Mouse (Mus musculus) spleen, adult 2 months (tissue): ENCODE measurements around the gene Marcks. TPM values are rescaled to one million over a fixed set of nuclear protein-coding genes. Genes with fewer than 3 reads are reported as not detected.

Experiments
- DNase-seq, 2 experiments: peaks; one replicate each; pipeline versions ENCODE4 v3.0.0 to v3.0.0-alpha.2; 2012 to 2021; ENCODE audit warnings: low spot score in 2 of 2, low read depth in 1 of 2
- H3K27ac ChIP-seq: fragments of 200-500 bp; 2 replicates; pipeline ENCODE4 v1.5.1; 2012; ENCODE audit warnings: low read length, inconsistent platforms; ENCODE audit not compliant: insufficient read depth
- H3K27me3 ChIP-seq: fragments of 200-500 bp; 2 replicates; pipeline ENCODE4 v1.6.1; 2012; ENCODE audit warnings: mild to moderate bottlenecking, moderate library complexity, low read length, inconsistent platforms; ENCODE audit not compliant: control insufficient read depth, insufficient read depth
- H3K36me3 ChIP-seq: fragments of 200-500 bp; 2 replicates; pipeline ENCODE4 v1.6.1; 2012; ENCODE audit warnings: mild to moderate bottlenecking, low read length, inconsistent platforms; ENCODE audit not compliant: control insufficient read depth, insufficient read depth
- H3K4me1 ChIP-seq: fragments of 200-500 bp; 2 replicates; pipeline ENCODE4 v1.6.1; 2011; ENCODE audit warnings: inconsistent platforms; ENCODE audit not compliant: control insufficient read depth, insufficient read depth, insufficient read length
- H3K4me3 ChIP-seq: fragments of 200-500 bp; 2 replicates; pipeline ENCODE4 v1.5.1; 2011; ENCODE audit warnings: mild to moderate bottlenecking, inconsistent platforms; ENCODE audit not compliant: insufficient read depth, insufficient read length; ENCODE audit errors: extremely low read depth
- CTCF ChIP-seq: fragments of 200-500 bp; IDR thresholded peaks from 2 replicates; pipeline ENCODE4 v1.5.1; 2011; ENCODE audit warnings: mild to moderate bottlenecking, inconsistent platforms; ENCODE audit not compliant: insufficient read depth, insufficient read length, insufficient replicate concordance; ENCODE audit errors: extremely low read depth
- POLR2A ChIP-seq: fragments of 200-500 bp; IDR thresholded peaks from 2 replicates; pipeline ENCODE4 v1.6.1; 2011; ENCODE audit warnings: low read depth, low read length, inconsistent platforms
- WGBS: fragments of 180-500 bp; shearing (Covaris S2); methylation state at CpG from one replicate; pipeline ENCODE4 v1.1.7; 2018; 5-methylcytosine and 5-hydroxymethylcytosine counted together
- polyA plus RNA-seq: library from polyadenylated mRNA; depleted of rRNA; stranded (reverse); fragments of >200 nt; gene quantifications from 2 replicates; pipeline ENCODE4 v1.2.3, GENCODE M21; 2012

The Marcks gene
- polyA plus RNA-seq, 1 experiment: 30.1 TPM

DNA sequence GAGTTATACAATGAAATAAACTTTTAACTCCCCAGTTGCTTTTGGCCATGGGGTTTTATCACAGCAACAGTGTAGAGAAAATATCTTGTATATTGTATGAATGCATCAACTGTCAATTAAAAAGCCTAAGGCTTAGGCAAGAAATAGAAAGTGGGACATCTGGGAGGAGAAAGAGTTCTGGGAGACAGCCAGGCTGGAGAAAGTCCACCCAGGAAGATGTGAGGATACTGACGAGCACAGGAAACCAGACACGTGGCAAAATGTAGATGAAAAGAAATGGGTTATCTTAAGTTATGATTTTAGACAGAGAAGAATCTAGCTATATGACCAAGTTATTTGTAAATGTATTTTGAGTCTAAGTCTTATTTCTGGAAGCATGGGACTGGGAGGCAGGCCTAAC is 27.3 kb downstream of the Marcks start:
- Histone ChIP-seq H3K36me3 (no peaks in the 10 kb centered on the region), H3K27me3 (no peaks in the 10 kb centered on the region), H3K27ac (no peak overlapping the region), H3K4me1 (no peaks in the 10 kb centered on the region), H3K4me3 (no peak overlapping the region)
- 82% methylated on average over 2 of the region's 2 CpGs for WGBS
- TF ChIP-seq CTCF: no peak
- TF ChIP-seq POLR2A: no peak
- no peak for DNase-seq

DNA sequence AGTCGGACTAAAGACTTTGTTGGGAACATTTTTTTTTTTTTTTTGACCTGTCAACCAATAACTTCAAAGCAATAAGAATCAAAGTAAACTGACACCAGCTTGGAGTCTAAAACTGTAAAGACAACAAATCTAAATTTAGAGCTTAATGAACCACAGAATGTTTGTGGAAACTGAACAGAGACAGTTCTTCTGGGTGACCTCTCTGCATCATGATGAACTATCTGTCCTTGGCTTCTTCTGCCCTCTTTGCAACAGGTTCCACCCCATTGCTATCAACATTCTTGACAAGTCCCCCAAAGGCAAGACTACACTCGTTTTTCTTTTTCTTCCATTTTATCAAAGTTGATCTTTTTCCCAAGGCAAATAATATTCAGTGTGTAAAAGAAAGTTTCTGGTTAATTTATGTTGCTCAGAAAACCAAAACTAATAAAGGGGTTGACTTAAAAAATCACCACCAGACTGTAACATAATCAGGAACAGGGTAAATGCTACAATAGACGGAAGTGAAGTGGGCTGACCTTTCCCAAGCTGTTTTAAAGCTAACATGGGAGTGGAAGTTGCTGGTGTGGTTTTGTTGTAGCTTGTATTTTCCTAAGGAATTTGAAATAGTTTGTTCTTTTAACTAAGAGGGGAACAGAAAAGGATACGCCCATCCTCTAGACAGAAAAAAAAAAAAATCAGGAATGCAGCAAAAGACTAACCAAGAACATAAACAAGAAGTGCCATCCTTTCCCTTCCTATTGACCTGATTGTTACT is 31.7 kb downstream of the Marcks start:
- no peak for TF ChIP-seq CTCF
- TF ChIP-seq POLR2A: no peak
- Histone ChIP-seq H3K27ac (no peak overlapping the region), H3K4me3 (no peak overlapping the region), H3K27me3 (no peaks in the 10 kb centered on the region), H3K36me3 (no peaks in the 10 kb centered on the region), H3K4me1 (no peaks in the 10 kb centered on the region)
- DNase-seq: no peak
- 81% methylated on average over 4 of the region's 4 CpGs for WGBS

DNA sequence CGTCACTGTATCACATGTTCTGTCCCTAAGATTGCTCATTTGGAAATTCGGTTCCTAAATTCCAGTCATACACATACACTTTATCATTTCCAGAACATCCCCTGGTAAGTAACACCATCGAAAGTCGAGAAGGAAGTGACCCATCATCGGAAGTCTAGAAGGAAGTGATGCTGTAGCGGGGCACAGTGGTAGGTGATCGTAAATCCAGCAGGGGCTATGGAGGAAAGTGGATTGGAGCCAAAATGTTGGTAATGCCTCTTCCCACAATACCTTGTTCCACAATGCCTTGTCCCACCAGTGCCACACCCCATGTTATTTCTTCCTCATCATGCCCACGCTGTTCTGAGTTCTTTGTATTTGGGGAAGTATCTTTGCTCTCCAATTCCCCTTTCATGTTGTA is 32.4 kb downstream of the Marcks start:
- TF ChIP-seq POLR2A (no peak), CTCF (no peak)
- H3K27ac ChIP-seq: no peak overlapping the region
- H3K4me1 ChIP-seq: no peaks in the 10 kb centered on the region
- H3K4me3 ChIP-seq: no peak overlapping the region
- H3K36me3 ChIP-seq: no peaks in the 10 kb centered on the region
- DNase-seq: no peak
- 85% methylated on average over 8 of the region's 8 CpGs for WGBS
- H3K27me3 ChIP-seq: no peaks in the 10 kb centered on the region

- DNase-seq: no peak
- no peaks in the 10 kb centered on the region for H3K36me3 ChIP-seq
- H3K4me3 ChIP-seq: no peak overlapping the region
- no peaks in the 10 kb centered on the region for H3K27me3 ChIP-seq
- H3K4me1 ChIP-seq: no peaks in the 10 kb centered on the region
- H3K27ac ChIP-seq: no peak overlapping the region
- 86% methylated on average over 4 of the region's 4 CpGs for WGBS
- TF ChIP-seq CTCF (no peak), POLR2A (no peak)
These were observed 36.3 kb downstream of the Marcks start for GRCm38 (mm10) chr10:37102227-37103080.

DNA sequence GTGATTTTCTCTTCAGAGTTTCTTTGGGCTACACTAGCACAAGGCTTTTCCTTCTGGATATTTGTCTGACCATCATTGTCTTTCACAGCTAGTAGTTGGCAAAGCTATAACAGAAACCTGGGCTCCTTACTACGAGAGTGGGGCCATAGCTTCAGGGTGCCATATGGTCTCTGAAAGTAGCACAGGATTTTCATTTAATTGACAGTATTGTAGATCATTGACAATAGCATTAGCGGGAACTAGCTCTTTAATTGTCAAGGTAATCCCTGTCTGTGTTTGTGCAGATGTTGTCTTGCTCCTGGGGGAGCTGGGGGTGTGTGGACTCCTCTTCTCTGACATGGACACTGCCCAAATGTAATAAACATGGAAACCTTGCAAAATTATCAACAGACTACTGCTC is 37.0 kb downstream of the Marcks start:
- H3K4me1 ChIP-seq: no peaks in the 10 kb centered on the region
- DNase-seq: no peak
- H3K4me3 ChIP-seq: no peak overlapping the region
- H3K36me3 ChIP-seq: no peaks in the 10 kb centered on the region
- H3K27me3 ChIP-seq: no peaks in the 10 kb centered on the region
- TF ChIP-seq POLR2A: no peak
- no peak for TF ChIP-seq CTCF
- WGBS: 89% methylated on average over 2 of the region's 2 CpGs
- no peak overlapping the region for H3K27ac ChIP-seq

GRCm38 (mm10) chr10:37096529-37096928 is 42.2 kb downstream of the Marcks start:
- Histone ChIP-seq H3K27me3 (no peaks in the 10 kb centered on the region), H3K36me3 (no peaks in the 10 kb centered on the region), H3K4me1 (no peaks in the 10 kb centered on the region), H3K27ac (no peak overlapping the region), H3K4me3 (no peak overlapping the region)
- TF ChIP-seq CTCF (no peak), POLR2A (no peak)
- 62% methylated on average over 3 of the region's 3 CpGs for WGBS
- DNase-seq: no peak

GRCm38 (mm10) chr10:37095803-37096202 is 42.9 kb downstream of the Marcks start:
- Histone ChIP-seq H3K27ac (no peak overlapping the region), H3K4me3 (no peak overlapping the region), H3K36me3 (no peaks in the 10 kb centered on the region), H3K4me1 (no peaks in the 10 kb centered on the region), H3K27me3 (no peaks in the 10 kb centered on the region)
- no peak for DNase-seq
- 83% methylated on average over 6 of the region's 6 CpGs for WGBS
- no peak for TF ChIP-seq POLR2A
- TF ChIP-seq CTCF: no peak
